Mouse (Mus musculus): ENCODE measurements around the gene Mindy4. TPM values are rescaled to one million over a fixed set of nuclear protein-coding genes. Genes with fewer than 3 reads are reported as not detected.

Mindy4 gene
- 1.5 TPM for polyA plus RNA-seq (2014; fragmentation: Illumina TruSeq; extraction: RNeasy Lipid Tissue Mini Kit (QIAGEN cat#74804); ENCODE audit: low read depth, low replicate concordance)

DNA sequence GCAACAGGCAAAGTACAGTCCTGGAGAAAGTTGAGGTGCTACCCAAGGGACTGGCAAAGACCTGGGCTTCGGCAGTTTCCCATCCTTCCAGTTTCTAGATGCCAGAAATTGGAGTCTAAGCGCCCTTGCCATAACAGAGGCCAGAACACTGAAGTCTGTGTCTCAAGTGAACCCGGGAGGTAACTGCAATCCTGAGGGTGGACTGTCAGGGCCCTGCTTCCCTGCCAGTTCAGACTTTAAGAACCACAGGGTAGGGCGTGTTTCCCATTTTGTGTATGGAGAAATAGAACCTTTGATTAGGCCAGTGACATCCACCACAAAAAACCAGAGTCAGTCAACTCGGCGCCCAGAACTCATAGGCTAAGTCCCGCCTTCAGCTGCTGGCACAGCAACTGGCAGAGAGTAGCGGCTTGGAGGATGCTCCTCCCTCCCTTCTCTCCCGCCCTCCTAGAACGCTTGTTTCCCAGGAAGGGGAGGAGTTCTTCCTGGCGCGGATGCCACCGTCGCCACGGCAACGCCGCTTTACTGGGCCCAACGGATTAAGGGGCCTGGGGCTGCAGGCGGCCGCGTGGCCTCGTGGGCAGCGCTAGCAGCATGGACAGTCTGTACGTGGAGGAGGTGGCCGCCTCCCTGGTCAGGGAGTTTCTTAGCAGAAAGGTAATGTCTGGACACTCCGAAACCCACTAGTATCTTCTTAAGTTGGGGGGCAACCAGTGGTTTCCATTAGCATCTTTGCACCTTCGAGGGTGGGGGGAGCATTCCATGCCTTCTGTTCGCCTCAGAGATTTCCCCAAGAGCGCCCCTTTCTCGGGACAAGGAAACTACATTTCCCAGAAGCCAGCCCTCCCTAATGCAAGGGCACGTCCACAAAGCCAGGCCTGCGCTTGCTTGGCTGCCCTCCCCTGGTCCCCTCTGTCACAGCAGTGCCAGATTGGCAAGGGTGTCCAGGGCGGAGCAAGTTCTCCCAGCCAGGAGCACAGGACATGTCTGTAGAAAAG lies at the start of gene Mindy4:
Mindy4 (plus strand) TSS at position 471 of the 998 bp plus-strand sequence.

DNA sequence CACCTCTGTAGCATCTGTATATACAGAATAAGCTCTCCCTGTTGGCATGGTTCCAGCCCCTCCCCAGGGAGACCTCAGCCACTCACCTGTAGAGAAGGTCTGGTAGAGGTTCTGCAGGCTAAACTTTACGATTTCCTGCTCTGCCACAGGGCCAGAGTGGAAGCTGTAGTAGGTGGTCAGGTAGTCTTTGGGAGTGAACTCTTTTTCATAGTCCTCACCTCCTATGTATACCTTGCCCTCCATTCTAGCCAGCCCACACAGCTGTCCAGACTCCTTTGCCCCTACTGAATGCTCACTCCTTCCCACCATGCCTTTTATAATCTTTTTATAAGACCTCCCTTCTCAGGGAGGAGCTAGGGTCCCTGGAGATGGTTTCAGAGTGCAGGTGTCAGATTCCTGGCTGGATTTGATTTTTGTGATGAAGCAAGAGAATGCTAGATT lies 28.4 kb upstream of the Mindy4 start, which contains the start of gene Inmt:
Inmt (minus strand) TSS at position 303 of the 441 bp plus-strand sequence.

DNA sequence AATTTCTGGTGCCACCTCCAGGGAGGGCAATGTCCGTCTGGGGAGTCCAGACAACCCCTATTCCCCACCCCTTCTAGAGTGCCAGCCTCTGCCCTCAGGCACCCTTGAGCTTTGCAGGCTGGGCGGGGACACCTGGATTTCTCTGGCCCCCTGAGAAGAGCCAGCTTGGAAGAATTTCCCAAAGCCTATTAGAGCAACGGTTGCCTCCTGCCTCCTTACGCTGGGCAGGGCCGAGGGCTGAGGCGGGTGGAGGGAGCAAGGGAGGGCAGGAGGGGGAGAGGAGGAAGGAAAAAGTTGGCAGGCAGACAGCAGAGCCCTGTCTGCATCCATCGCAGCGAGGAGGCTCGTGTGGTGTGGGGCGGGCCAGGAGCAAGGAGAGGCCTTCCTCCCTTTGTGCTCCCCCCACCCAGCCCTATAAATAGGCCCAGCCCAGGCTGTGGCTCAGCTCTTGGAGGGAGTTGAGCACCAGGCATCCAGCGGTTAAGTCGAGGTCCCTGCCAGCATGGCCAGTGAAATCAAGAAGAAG lies 132.9 kb downstream of the Mindy4 start, which contains the start of gene Aqp1:
Aqp1 (plus strand) TSS at position 444 of the 526 bp plus-strand sequence.

Other genes with a start within 250 kb of the Mindy4 start
- gene Nod1, start 230.8 kb upstream of the Mindy4 start, polyA plus RNA-seq (2014; fragmentation: Illumina TruSeq; extraction: RNeasy Lipid Tissue Mini Kit (QIAGEN cat#74804); ENCODE audit: low read depth, low replicate concordance): 4.1 TPM
- gene Ggct, start 210.4 kb upstream of the Mindy4 start, polyA plus RNA-seq (2014; fragmentation: Illumina TruSeq; extraction: RNeasy Lipid Tissue Mini Kit (QIAGEN cat#74804); ENCODE audit: low read depth, low replicate concordance): 28.5 TPM
- 40.3 TPM for gene Gars, start 165.4 kb upstream of the Mindy4 start, polyA plus RNA-seq (2014; fragmentation: Illumina TruSeq; extraction: RNeasy Lipid Tissue Mini Kit (QIAGEN cat#74804); ENCODE audit: low read depth, low replicate concordance)
- not detected for gene Crhr2, start 70.4 kb upstream of the Mindy4 start, polyA plus RNA-seq (2014; fragmentation: Illumina TruSeq; extraction: RNeasy Lipid Tissue Mini Kit (QIAGEN cat#74804); ENCODE audit: low read depth, low replicate concordance)
- 514 TPM for gene Inmt, start 28.3 kb upstream of the Mindy4 start, polyA plus RNA-seq (2014; fragmentation: Illumina TruSeq; extraction: RNeasy Lipid Tissue Mini Kit (QIAGEN cat#74804); ENCODE audit: low read depth, low replicate concordance)
- gene Aqp1, start 133.0 kb downstream of the Mindy4 start, polyA plus RNA-seq (2014; fragmentation: Illumina TruSeq; extraction: RNeasy Lipid Tissue Mini Kit (QIAGEN cat#74804); ENCODE audit: low read depth, low replicate concordance): 18.9 TPM
- not detected for gene Ghrhr, start 172.9 kb downstream of the Mindy4 start, polyA plus RNA-seq (2014; fragmentation: Illumina TruSeq; extraction: RNeasy Lipid Tissue Mini Kit (QIAGEN cat#74804); ENCODE audit: low read depth, low replicate concordance)
- 0.32 TPM for gene Adcyap1r1, start 248.6 kb downstream of the Mindy4 start, polyA plus RNA-seq (2014; fragmentation: Illumina TruSeq; extraction: RNeasy Lipid Tissue Mini Kit (QIAGEN cat#74804); ENCODE audit: low read depth, low replicate concordance)